Mouse (Mus musculus) gastrocnemius, adult 18-20 months (tissue): Measurements from ENCODE around the gene Tdrd9. TPM values are rescaled to one million over a fixed set of nuclear protein-coding genes. Genes with fewer than 3 reads are reported as not detected.
"Not testable (repeated sequence)": the region's sequence is repeated elsewhere in the genome, so short reads cannot be mapped to it uniquely, and the experiment has no call there.

Experiments used
- DNase-seq: peaks from one replicate; pipeline ENCODE4 v3.0.0; 2021; ENCODE audit warnings: low spot score
- total RNA-seq, 2 experiments: library from RNA; stranded (reverse); gene quantifications; 2 replicates each; pipeline ENCODE4 v1.2.3; 2021

Gene Tdrd9
- total RNA-seq, 2 experiments from 2014 or later, result 0.59 TPM; not detected in 1

- no peak for DNase-seq
Observed at GRCm38 (mm10) chr12:112025907-112026645, 54.7 kb downstream of the Tdrd9 start.

GRCm38 (mm10) chr12:112027408-112027807 lies 56.0 kb downstream of the Tdrd9 start:
- no peak for DNase-seq

GRCm38 (mm10) chr12:112033409-112033975 lies 62.1 kb downstream of the Tdrd9 start:
- no peak for DNase-seq

GRCm38 (mm10) chr12:112035341-112036100 lies 64.2 kb downstream of the Tdrd9 start:
- DNase-seq, result not testable (repeated sequence)

- no peak for DNase-seq
Observed at GRCm38 (mm10) chr12:112038441-112038840, 67.1 kb downstream of the Tdrd9 start.

GRCm38 (mm10) chr12:112039169-112039568 lies 67.8 kb downstream of the Tdrd9 start:
- no peak for DNase-seq

DNA sequence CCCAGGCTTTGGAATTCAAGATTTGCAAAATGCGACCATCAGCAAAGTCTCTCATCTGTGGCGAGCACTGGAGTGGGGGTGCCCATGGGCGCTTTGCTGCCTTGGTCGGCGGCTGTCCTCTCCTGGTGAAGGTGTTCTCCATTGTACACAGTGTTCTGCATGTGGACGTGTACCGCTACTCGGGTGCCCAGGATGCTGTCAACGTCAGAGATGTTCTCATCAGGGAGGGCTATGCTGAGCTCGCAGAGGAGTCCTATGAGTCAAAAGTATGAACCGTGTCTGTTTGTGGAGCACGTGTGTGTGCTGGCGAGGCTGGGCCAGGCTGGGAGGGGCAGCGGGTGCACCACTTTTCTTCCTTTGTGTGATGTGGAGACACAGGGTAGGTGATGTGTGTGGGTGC lies 71.3 kb downstream of the Tdrd9 start:
- no peak for DNase-seq

DNA sequence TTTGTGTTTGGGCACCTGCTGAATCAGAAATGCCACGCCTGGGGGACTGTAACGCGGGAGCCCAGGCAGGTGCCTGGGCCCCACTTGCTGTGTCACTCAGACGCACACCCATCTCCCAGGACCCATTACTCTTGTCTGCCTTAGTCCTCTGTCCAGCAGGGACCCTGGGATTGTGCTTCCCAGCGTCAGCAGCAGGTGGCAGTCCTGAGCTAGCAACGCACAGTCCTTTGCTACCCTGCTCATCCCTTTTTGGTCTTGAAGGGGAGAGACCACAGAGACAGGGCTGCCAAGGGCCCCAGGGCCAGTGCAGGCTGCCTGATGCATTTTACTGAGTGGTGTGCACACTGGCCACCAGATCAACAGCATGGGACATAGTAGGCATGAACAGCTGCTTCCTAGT lies 106.3 kb downstream of the Tdrd9 start:
- DNase-seq, result peak; percentile 45

GRCm38 (mm10) chr12:112079911-112080310 lies 108.6 kb downstream of the Tdrd9 start:
- no peak for DNase-seq

DNA sequence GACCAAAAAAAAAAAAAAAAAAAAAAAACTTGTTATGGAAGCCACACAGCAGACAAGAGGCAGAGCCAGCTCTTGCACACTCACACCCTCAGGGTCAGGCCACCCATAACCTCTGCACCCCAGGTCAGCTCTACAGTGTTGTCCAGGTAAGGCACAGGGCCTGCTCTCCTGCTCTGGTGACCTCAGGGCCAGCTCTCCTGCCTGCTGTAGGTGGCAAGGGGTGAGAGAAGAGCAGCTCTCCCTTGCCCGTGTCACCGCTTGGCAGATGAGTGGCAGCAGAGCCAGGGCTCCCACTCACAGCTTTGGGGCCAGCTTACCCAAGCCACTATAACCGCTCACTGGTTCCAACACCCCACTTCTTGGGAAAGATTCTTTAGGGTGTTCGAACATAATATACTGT lies 109.6 kb downstream of the Tdrd9 start:
- no peak for DNase-seq

DNA sequence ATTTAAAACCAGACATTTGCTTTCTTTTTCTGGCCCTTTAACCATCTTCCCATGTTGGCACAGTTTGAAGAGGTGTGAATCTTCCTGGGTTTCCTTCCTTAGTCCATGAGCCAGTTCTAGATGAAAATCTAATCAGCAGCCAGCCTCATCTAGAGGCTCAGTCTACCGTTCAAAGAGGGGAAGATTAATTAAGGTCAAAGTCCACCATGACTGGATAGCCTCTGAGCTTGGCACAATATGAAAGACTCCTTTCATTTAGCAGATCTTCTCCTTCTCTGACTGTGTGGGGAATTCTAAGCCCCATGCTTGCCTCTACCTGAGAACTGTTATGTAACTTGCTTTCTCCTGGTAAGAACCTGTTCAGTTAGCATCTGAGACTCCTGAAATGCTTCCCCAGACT lies 110.9 kb downstream of the Tdrd9 start:
- DNase-seq, result no peak

GRCm38 (mm10) chr12:112086250-112086649 lies 114.9 kb downstream of the Tdrd9 start:
- DNase-seq, result no peak

- DNase-seq, result no peak
Observed at GRCm38 (mm10) chr12:112086726-112087125, 115.4 kb downstream of the Tdrd9 start.

- DNase-seq, result no peak
Observed at GRCm38 (mm10) chr12:112088609-112089324, 117.4 kb downstream of the Tdrd9 start.

GRCm38 (mm10) chr12:112091054-112091453 lies 119.7 kb downstream of the Tdrd9 start:
- DNase-seq, result peak; percentile 72

DNA sequence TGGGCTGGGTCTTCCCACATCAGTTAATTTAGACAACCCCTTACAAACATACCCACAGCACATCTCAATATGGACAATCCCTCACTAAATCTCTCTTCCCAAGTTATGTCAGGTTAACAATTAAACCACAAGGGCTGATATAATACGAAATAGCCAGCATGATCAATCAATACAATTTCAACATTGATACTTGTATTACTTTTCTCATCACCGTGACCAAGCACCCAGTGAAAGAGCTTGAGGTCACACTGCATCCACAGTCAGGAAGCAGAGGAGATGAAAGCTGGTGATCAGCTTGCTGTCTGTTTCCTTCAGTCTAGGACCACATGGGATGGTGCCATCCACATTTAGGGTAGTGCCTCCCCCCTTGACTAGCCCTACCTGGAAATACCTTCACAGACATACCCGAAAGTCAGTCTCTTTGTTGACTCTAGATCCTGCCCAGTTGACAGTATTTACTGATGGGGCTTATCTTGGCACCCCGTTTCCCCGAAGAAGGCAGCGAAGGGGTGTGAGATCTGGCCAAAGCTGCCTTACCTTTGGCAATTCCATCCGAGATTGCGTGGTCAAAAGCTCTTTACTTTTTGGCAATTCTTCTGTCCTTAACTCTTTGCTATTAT lies 123.0 kb downstream of the Tdrd9 start:
- DNase-seq, result no peak

DNA sequence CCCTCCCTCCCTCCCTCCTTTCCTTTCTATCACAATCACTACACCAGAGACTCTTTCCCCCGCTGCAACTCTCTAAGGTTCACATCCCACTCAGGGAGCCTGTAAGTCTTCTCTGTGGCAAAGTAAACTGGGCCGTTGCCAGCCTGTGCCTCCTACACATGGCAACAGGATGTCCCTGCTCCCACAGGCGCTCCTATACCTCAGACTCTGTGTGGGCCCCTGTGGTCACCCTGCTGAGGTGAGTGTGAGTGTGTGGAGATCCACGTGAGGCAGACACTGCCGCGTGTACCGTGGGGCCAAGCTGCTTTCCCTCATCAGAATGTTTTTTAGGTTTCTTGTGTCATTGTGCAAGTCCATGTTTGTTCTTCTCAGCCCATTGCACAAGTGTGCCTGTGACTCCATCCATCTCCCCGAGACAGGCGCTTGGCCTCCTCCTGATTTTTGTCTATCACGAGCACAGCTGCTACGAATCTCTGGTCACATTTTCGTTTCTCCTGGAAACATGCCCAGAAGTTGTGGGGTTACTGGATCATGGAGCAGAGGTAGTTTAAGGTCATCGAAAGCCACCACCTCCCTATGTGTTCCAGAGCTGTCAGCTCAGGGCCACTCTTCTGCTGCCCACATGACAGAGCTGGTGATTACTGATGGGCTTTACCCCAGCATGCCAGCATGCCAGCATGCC lies 124.8 kb downstream of the Tdrd9 start:
- DNase-seq, result peak; percentile 49

GRCm38 (mm10) chr12:112096733-112097117 lies 125.4 kb downstream of the Tdrd9 start:
- DNase-seq, result no peak

DNA sequence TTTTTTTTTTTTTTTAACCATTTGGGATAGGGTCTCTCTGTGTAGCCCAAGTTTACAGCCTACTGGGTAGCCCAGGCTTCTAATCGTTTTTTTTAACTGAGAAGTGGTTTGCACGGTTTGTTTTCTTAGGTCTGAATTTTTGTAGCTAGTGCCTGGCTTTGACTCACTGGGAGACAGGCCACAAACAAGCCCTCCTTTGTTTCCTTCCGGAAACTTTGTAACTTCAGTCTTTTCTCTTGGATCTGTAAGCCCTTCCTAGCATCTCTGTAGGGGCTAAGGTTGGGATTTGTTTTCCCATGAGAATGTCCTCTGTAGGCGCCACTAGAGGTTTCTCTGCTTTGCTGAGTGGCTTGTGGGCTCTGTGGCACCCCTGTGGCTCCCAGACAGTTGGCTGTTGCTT lies 128.7 kb downstream of the Tdrd9 start:
- no peak for DNase-seq

- no peak for DNase-seq
Observed at GRCm38 (mm10) chr12:112101045-112101444, 129.7 kb downstream of the Tdrd9 start.

GRCm38 (mm10) chr12:112103179-112103578 lies 131.8 kb downstream of the Tdrd9 start:
- DNase-seq, result no peak
